Mouse (Mus musculus) splenic B cell, adult 2 months (primary cell): ENCODE measurements around the gene Mthfd1l.
"Not testable (repeated sequence)": the region's sequence is repeated elsewhere in the genome, so short reads cannot be mapped to it uniquely, and the experiment has no call there.

Source experiments
- DNase-seq: peaks from one replicate; pipeline ENCODE4 v3.0.0-alpha.2; 2011; ENCODE audit warnings: low read depth, low spot score
- H3K27me3 ChIP-seq: 2 replicates; pipeline ENCODE4 v1.6.1; 2012; ENCODE audit warnings: mild to moderate bottlenecking, low read length, moderate library complexity, mixed read lengths; ENCODE audit not compliant: control insufficient read depth, poor library complexity, insufficient read depth, severe bottlenecking
- H3K36me3 ChIP-seq: 2 replicates; pipeline ENCODE4 v1.6.1; 2012; ENCODE audit warnings: mild to moderate bottlenecking, low read length, moderate library complexity, mixed read lengths; ENCODE audit not compliant: control insufficient read depth, poor library complexity, insufficient read depth, severe bottlenecking

The Mthfd1l gene

GRCm38 (mm10) chr10:4071845-4072345, 99.0 kb downstream of the Mthfd1l start:
- H3K27me3 ChIP-seq, result no peaks in the 10 kb centered on the region
- no peak for DNase-seq
- H3K36me3 ChIP-seq, result no peaks in the 10 kb centered on the region; the same call in 1 of the 2 replicates

DNA sequence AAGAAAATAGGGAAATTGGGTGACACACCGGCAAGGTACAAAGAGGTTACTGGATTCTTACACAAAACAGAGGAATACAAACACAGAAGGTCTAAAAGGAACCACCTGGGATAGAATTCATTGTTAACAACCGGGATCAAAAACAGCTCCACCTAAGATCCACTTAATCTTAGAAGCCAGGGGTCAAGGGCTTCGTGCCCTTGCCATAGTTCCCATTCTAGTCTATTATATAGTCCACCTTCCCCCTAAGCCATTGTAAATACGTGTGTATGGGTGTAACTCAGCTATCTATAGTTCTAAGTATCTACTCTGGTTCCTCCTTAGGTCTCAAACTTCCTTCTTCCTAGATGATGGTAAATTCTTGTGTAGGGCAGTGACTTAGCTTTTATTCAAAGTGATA, 99.6 kb downstream of the Mthfd1l start:
- not testable (repeated sequence) for DNase-seq, H3K27me3 ChIP-seq, H3K36me3 ChIP-seq

- H3K27me3 ChIP-seq, result no peaks in the 10 kb centered on the region
- DNase-seq, result no peak
- H3K36me3 ChIP-seq, result no peaks in the 10 kb centered on the region
These were observed 105.4 kb downstream of the Mthfd1l start for GRCm38 (mm10) chr10:4078220-4078840.

DNA sequence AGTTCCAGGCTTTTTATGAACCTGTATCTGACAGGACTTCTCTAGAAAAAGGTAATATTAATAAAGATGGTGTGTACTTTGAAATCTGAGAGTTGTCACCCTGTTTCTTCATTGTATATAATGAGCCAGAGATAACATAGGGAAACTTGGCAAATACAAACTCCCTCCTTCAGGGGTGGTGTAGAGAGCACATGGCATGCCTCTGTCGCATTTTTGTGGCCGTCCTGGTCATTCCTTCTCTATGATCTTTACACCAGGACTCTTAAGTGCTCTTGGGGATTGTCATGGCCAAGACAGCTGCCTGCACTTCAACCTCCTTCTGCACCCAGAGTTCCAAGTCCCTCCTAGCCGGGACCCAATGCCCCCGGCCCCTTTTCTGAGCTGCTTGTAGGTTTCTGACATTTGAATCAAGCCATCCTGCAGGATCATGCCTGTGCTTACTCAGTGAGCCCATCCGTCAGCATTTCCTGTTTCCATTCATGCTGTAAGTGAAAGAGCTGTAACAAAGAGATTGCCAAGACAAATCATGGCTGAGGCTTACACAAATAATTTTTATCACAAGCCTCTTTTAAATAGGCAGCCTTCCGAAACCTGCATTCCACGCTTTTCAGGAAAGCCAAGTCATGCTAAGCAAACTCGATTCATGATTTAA, 106.2 kb downstream of the Mthfd1l start:
- no peaks in the 10 kb centered on the region for H3K27me3 ChIP-seq
- H3K36me3 ChIP-seq, result no peaks in the 10 kb centered on the region
- peak; percentile 6 for DNase-seq

DNA sequence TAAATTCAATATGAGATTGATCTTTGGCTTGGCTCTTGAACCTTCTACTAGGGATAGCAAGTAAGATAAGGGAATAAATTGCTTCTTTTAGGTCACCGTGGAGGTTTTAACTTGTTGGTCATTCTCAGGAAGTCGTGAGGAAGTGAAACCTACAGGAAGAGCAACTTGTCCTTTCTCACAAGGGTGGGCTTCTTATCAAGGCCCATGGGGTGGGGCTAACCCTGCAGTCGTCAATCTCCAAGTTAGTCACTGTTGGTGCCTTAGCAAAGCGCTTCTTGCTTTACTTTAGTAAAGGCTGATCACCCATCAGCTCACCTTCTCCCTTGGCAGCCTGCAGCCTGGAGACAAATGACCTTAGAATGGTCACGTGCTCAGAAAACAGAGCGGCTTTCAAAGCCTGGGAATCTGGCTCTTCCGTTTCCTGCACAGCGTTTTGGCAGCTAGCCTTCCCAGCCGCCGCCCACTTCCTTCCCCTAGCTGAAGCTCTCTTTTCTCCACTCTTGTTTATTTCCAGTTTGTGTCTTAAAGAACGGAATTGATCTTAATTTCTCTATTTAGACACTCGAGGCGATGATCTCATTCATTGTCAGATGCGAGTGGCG, 106.8 kb downstream of the Mthfd1l start:
- Histone ChIP-seq H3K27me3 (no peaks in the 10 kb centered on the region), H3K36me3 (no peaks in the 10 kb centered on the region)
- peak; percentile 14 for DNase-seq

GRCm38 (mm10) chr10:4083609-4084008, 110.7 kb downstream of the Mthfd1l start:
- DNase-seq, result no peak
- Histone ChIP-seq H3K27me3 (no peaks in the 10 kb centered on the region), H3K36me3 (0 out of 2 replicates have a peak, but pooled peaks cover 2% of the 10 kb centered on the region)

GRCm38 (mm10) chr10:4084907-4085306, 112.0 kb downstream of the Mthfd1l start:
- DNase-seq, result no peak
- Histone ChIP-seq H3K36me3 (0 out of 2 replicates have a peak, but pooled peaks cover 6% of the 10 kb centered on the region), H3K27me3 (no peaks in the 10 kb centered on the region)

- no peaks in the 10 kb centered on the region for H3K27me3 ChIP-seq
- DNase-seq, result no peak
These were observed 112.6 kb downstream of the Mthfd1l start for GRCm38 (mm10) chr10:4085363-4086141.

DNA sequence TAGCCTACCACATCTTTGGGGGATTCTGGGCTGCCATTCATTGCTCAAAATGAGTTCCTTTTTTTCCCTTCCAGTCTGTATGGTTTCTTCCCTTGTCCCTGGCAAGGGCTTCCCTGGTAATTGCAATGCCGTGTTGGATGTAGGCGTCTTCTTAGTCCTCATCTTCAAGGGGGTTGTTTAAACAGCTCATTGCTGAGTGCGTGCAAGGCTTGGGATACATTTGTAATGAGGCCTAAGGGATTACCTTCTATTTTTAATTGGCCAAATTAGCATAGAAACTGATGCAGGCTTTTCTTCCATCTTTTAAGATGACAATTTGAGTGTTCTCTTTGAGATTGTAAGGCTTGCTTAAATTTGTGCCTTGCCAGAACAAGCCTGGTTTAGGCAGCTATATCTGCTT, 114.6 kb downstream of the Mthfd1l start:
- no peak for DNase-seq
- H3K36me3 ChIP-seq, result peaks cover 6% of the 10 kb centered on the region; the same call in 1 of the 2 replicates
- no peaks in the 10 kb centered on the region for H3K27me3 ChIP-seq

More at GRCm38 (mm10) chr10:4085363-4086141, 112.6 kb downstream of the Mthfd1l start:
- H3K36me3 ChIP-seq, result peaks cover 6% of the 10 kb centered on the region; the same call in 1 of the 2 replicates

DNA sequence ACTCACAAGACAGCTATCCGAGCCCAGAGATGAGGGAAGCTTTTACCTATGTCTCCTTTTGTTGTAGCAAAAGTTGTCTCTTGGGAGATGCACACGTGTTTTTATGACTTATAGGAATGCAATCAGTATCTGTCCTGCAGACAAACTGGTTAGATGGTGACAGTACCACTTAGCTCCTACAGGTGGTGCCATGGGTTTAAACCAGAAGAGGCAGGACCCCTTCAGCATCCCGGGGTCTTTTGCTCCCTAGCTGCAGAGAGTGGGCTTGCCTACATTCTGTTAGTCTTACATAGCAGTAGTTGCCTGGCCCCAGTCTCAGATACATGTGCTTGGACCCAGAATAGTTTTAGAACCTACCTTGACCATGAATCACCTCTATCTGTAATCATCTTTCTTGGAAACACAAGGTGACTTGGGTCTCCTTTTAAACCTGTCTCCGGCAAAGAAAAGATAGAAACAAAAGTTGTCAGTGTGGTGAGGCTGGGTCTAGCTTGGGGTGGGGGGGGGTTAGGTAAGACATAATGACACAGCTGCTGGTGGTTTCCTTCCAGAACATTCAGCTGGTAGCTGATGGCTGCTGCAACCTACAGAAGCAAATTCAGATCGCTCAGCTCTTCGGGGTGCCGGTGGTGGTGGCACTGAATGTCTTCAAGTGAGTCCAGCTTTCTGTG, 116.0 kb downstream of the Mthfd1l start:
- DNase-seq, result peak; percentile 43
- Histone ChIP-seq H3K27me3 (no peaks in the 10 kb centered on the region), H3K36me3 (peaks cover 6% of the 10 kb centered on the region; the same call in 1 of the 2 replicates)

DNA sequence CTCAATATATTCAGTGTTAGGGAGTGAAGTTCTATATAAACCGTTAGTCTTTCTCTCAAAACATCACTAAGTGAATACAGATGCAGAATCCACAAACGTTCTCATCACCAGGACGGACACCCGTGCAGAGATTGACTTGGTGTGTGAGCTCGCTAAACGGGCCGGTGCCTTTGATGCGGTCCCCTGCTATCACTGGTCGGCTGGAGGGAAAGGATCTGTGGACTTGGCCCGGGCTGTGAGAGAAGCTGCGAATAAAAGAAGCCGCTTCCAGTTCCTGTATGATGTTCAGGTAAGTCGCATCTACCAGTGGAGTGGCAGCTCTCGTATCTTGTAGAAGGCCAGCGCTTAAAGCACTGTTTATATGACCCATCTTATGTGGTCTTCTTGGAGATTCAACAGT, 117.0 kb downstream of the Mthfd1l start:
- Histone ChIP-seq H3K27me3 (no peaks in the 10 kb centered on the region), H3K36me3 (peaks cover 6% of the 10 kb centered on the region; the same call in 1 of the 2 replicates)
- no peak for DNase-seq

DNA sequence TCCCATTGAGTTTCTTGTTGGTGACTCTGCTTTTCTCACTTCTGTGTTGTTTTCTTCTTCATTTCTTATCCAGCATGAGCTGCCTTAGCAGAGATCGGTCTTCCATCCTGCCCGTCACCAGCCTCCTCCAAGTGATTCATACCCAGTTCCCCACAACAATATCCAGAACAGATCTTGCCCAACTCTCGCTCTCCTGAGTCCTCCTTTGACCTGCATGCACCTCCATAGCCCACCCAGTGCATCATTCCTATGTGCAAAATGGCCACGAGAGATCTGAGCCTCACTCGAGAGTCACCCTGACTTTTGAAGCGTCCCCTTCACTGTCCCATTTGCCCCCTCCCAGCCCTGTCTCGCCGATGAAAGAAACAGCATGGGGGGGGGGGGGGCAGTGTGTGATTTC, 120.1 kb downstream of the Mthfd1l start:
- Histone ChIP-seq H3K36me3 (peaks cover 4% of the 10 kb centered on the region; the same call in 1 of the 2 replicates), H3K27me3 (no peaks in the 10 kb centered on the region)
- no peak for DNase-seq

DNA sequence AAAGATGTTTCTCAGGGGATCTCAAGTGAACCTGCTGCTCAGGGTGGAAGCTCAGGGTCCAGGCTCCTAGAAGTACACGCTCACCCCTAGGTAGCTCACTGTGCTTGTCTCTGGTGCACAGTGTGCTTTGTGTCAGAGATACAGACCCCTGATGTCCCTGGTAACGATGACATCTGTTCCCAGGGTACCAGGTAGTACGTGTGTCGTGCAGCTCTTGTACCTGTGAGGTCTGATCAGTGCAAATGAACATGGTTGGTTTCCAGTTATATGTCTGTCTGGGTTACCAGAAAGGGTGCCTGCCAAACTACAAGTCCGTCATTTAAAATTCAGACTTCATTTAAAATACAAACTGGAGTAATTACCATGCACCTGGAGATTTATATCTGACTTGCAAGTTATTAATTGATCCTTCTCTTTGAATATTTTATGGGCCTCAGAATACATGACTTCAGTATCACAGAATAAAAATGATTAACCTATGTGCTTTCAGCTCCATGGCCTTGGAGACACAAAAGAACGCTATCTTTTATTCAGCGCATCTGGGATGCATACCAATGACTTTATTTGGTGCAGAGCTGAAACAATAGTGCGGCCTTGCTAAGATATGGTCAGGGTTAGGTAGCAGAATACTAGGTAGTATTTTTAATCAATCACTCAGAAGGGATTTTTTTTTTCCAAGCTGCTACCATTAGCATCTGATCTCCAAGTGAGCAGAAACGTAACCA, 121.3 kb downstream of the Mthfd1l start:
- Histone ChIP-seq H3K27me3 (no peaks in the 10 kb centered on the region), H3K36me3 (peaks cover 3% of the 10 kb centered on the region; the same call in 1 of the 2 replicates)
- no peak for DNase-seq
